Mouse (Mus musculus): ENCODE results near the gene Smim6. TPM values are rescaled to one million over a fixed set of nuclear protein-coding genes. Genes with fewer than 3 reads are reported as not detected.

Gene Smim6
- polyA plus RNA-seq, 1 experiment from 2014 or later: 1.0 TPM

DNA sequence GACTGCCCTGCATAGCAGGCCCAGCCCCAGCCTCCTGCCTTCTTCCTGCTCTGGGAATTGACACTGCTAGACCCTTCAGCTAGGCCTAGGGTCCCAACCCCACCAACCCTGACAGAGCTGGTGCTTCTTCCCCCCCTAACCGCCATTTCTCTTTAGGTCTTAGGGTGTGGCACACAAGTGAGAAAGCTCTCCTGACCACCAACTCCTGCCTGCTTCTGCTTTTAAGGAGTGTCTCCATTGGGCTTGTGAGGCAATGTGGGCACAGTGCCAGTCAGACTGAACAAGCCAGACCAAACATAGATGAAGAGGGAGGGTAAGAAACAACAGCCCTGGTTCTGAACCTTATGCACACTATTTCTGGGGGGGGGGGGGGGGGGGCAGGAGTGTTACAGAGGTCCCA is 9.0 kb upstream of the Smim6 start:
- H3K9me3 ChIP-seq: no peaks in the 10 kb centered on the region
- no peak for ATAC-seq (ENCODE audit: low FRiP score, low read depth)
- no peak overlapping the region for H3K9ac ChIP-seq
- 73% methylated on average over 1 of the region's 1 CpGs for WGBS
- peaks cover 18% of the 10 kb centered on the region for H3K4me1 ChIP-seq
- H3K27me3 ChIP-seq (replicated peaks): no peaks in the 10 kb centered on the region
- no peak overlapping the region for H3K4me3 ChIP-seq
- no peaks in the 10 kb centered on the region; the same call in 1 of the 2 replicates for H3K36me3 ChIP-seq
- H3K4me2 ChIP-seq (replicated peaks): no peak overlapping the region
- no peak overlapping the region for H3K27ac ChIP-seq

DNA sequence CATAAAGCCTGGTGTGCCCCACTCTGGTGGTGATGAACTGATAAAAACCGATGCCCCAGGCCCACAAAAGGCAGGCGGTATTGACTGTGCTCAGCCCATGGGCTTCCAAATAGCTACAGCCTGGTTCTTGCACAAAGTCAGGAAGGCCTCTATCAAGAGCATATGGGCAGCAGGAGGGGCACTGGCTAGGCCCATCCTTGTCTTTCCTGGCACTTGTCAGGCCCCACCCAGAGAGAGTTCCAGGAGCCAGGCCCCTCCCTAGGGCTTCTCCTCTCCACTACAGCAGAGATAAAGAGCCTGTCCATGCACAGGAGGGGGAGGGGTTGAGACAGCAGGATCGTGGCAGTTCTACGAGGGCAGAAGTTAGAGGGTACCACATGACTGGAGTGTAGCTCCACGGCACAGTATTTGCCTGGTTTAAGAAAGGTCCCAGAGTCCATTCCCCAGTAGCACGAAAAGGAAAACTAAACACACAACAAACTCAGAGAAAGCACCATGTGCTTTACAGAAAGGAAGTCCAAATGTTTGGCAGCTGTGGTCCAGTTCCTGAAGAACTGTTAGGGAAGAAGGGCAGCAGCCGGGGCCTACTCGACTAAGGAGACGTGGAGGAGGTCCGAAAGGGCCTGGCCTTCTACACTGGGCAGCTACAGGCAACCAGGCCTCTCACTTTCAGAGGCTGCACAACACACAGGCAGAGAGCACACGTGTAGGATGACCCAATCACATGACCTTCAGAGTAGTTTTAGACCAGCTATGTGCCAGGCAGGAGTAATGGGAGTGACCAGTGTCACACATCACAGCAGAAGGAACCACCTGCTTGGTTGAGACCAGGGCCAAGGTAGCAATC is 8.2 kb upstream of the Smim6 start:
- Histone ChIP-seq H3K4me3 (no peak overlapping the region), H3K27ac (no peak overlapping the region), H3K27me3 (replicated peaks) (no peaks in the 10 kb centered on the region), H3K4me2 (replicated peaks) (no peak overlapping the region), H3K36me3 (peaks cover 5% of the 10 kb centered on the region), H3K9ac (no peak overlapping the region), H3K9me3 (no peaks in the 10 kb centered on the region), H3K4me1 (peaks cover 18% of the 10 kb centered on the region)
- no peak for ATAC-seq (ENCODE audit: low FRiP score, low read depth)
- WGBS: 81% methylated on average over 11 of the region's 11 CpGs

DNA sequence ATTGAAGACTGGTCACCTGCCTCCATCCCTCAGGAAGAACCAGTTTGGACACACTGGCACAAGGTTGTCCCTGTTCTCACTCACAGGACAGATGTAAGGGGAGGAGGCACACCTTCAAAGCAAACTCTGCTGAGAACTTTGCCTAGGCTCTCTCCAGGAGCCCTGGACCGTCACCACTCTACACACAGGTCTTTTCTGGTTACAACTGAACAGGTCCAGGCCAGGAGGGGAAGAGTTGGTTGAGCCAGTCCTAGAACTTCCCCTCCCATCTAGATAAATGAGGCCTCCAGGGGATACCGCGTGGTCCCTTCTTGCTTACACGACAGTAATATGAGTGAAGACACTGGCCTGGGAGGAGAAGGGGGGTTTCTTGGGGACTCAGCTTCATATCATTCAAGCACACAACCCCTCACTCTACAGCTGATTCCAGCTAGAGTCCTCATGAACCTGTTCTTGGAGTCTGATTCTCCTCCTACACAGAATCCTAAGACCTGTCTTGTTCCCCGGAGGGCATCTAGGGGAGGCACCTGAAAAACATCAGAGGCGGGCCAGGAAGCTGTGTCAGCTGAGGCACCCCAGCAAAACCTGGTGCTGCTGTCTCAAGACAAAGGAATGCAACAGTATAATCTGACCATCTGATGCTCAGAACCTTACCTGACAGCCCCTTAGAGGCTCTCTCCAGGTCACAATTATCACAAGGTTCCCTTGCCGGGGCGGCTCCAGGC is 7.4 kb upstream of the Smim6 start:
- H3K36me3 ChIP-seq: peaks cover 8% of the 10 kb centered on the region
- no peak for ATAC-seq (ENCODE audit: low FRiP score, low read depth)
- H3K9me3 ChIP-seq: no peaks in the 10 kb centered on the region
- 85% methylated on average over 8 of the region's 8 CpGs for WGBS
- no peaks in the 10 kb centered on the region for H3K27me3 ChIP-seq (replicated peaks)
- peaks cover 18% of the 10 kb centered on the region for H3K4me1 ChIP-seq
- H3K4me2 ChIP-seq (replicated peaks): no peak overlapping the region
- no peak overlapping the region for H3K4me3 ChIP-seq
- H3K27ac ChIP-seq: no peak overlapping the region
- no peak overlapping the region for H3K9ac ChIP-seq

DNA sequence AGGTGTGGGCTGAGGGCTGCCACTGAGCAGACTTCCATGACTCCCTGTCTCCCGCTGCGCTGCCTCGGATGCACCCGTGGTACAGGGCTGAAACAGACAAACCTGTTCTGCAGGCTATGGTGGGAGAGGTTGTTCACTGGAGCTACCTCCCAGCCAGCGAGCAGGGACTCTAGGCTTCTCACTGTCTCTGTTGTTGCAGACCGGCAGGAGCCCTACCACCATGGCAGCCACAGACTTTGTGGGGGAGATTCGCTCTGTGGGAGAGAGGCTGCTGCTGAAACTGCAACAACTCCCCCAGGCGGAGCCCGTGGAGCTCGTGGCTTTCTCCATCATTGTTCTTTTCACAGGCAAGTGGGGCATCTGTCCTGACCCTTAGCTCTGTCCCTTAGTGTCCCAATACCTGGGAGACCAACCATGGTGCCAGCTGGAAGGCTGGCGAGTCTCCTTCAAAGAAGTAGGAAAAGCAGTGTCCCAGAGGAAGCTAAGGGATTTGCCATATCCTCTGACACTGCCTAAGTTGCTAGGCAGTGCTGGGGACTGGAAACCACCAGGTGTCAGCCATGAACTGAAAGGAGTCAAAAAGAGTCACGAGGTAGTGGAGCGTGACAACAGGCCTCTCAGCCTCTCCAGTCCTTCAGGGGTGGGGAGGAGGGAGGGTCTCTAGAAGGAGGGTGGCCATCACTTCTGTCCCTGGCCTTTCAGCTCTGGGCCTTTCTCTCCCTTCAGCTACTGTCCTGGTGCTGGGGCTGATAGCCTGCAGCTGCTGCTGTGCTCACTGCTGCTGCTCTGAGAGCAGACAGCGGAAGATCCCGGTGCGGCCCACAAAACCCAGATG is 6.6 kb upstream of the Smim6 start:
- Histone ChIP-seq H3K9me3 (no peaks in the 10 kb centered on the region), H3K4me2 (replicated peaks) (no peak overlapping the region), H3K27me3 (replicated peaks) (no peaks in the 10 kb centered on the region), H3K9ac (no peak overlapping the region), H3K27ac (no peak overlapping the region), H3K4me1 (peaks cover 12% of the 10 kb centered on the region), H3K4me3 (no peak overlapping the region), H3K36me3 (peaks cover 8% of the 10 kb centered on the region)
- no peak for ATAC-seq (ENCODE audit: low FRiP score, low read depth)
- WGBS: 67% methylated on average over 16 of the region's 16 CpGs

DNA sequence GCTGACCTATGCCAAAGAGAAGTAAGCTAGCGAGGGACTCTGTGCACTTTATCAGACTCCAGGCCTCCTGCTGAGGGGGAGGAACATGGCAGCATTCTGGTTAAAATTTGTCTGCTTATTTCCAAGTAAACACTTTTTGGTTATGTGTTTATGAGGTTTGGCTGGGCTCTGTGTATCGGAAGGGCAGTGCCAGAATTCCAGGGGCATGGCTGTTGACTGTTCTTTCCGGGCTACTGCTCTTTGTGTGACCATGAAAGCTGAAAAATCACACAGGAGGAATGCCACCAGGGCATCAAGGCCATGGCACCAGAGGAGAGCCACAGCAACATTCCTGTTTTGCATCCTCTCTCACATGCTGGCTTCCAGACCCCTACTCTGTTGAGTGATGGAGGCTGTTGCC is 5.7 kb upstream of the Smim6 start:
- ATAC-seq (ENCODE audit: low FRiP score, low read depth): no peak
- Histone ChIP-seq H3K4me1 (peaks cover 4% of the 10 kb centered on the region; the same call in 1 of the 2 replicates), H3K9me3 (no peaks in the 10 kb centered on the region), H3K4me2 (replicated peaks) (no peak overlapping the region), H3K4me3 (no peak overlapping the region), H3K9ac (no peak overlapping the region), H3K27me3 (replicated peaks) (no peaks in the 10 kb centered on the region), H3K36me3 (peaks cover 8% of the 10 kb centered on the region), H3K27ac (no peak overlapping the region)
- WGBS: 83% methylated on average over 3 of the region's 3 CpGs

DNA sequence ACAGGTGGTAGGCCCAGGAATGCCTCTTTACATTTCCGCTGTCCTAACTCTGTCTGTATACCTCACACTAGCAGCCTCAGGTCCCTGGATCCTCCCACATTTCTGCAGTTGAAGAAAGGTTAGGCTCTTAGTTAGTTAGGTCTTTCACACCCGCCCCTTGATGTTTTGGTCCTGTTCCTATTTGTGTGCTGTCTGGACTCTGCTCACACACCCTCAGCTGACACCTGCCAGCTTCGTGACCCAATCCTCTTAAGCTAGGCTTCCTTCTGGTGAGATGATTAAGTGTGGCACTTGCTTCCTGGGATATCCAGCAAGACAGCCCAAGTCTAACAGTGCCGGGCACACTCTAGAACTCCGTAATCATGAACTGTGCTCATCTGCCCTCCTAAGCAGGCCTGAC is 5.3 kb upstream of the Smim6 start:
- WGBS: 91% methylated on average over 5 of the region's 5 CpGs
- Histone ChIP-seq H3K9ac (no peak overlapping the region), H3K27ac (no peak overlapping the region), H3K27me3 (replicated peaks) (no peaks in the 10 kb centered on the region), H3K9me3 (no peaks in the 10 kb centered on the region), H3K36me3 (peaks cover 11% of the 10 kb centered on the region), H3K4me1 (peaks cover under 1% of the 10 kb centered on the region; the same call in 1 of the 2 replicates), H3K4me3 (no peak overlapping the region), H3K4me2 (replicated peaks) (no peak overlapping the region)
- ATAC-seq (ENCODE audit: low FRiP score, low read depth): no peak

DNA sequence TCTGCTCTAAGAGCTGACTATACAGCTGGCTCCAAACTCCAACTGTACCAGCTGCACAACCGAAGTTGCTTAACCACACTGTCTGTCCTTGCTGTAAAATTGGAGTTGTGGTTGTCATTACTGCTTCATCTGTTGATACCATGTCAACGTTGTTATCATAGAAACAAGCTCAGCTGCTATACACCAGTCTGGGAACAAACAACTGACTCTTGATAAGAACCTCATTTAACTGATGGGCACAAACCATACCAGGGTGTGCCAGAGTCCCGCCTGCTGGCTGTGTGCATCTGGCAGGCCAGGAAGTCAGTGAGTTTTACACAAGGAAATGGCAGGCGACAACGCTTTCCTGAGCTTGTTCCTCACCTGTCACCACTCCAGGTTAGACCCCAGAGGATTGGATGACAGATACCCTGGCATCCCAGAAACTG is 669 bp upstream of the Smim6 start:
- no peaks in the 10 kb centered on the region for H3K9me3 ChIP-seq
- no peak overlapping the region for H3K9ac ChIP-seq
- H3K4me2 ChIP-seq (replicated peaks): no peak overlapping the region
- no peak overlapping the region for H3K4me3 ChIP-seq
- no peaks in the 10 kb centered on the region for H3K4me1 ChIP-seq
- no peak for ATAC-seq (ENCODE audit: low FRiP score, low read depth)
- H3K27me3 ChIP-seq (replicated peaks): no peaks in the 10 kb centered on the region
- H3K36me3 ChIP-seq: peaks cover 50% of the 10 kb centered on the region
- H3K27ac ChIP-seq: no peak overlapping the region
- WGBS: 96% methylated on average over 5 of the region's 5 CpGs

DNA sequence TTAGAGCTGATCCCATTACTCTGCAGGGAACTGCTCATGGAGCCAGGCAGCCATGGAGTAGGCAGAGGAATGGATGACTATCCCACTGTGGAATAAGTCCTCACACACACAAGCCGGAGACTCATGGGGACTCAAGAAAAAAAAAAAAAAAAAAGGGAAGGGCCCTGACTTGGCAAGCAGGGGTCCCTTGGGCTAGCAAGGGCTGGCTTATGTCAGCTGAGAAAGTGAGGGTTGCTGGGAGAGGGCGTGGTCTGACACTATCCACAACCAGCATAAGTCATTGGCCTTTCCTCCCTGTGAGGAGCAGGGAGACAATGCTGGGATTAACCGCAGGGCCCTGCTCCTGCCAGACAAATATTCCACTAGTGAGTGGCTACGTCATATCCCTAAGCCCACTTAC is 4.8 kb downstream of the Smim6 start:
- Histone ChIP-seq H3K36me3 (peaks cover 46% of the 10 kb centered on the region), H3K27me3 (replicated peaks) (no peaks in the 10 kb centered on the region), H3K9ac (no peak overlapping the region), H3K4me1 (no peaks in the 10 kb centered on the region), H3K27ac (no peak overlapping the region), H3K9me3 (no peaks in the 10 kb centered on the region), H3K4me2 (replicated peaks) (no peak overlapping the region), H3K4me3 (no peak overlapping the region)
- no peak for ATAC-seq (ENCODE audit: low FRiP score, low read depth)
- 90% methylated on average over 4 of the region's 4 CpGs for WGBS

DNA sequence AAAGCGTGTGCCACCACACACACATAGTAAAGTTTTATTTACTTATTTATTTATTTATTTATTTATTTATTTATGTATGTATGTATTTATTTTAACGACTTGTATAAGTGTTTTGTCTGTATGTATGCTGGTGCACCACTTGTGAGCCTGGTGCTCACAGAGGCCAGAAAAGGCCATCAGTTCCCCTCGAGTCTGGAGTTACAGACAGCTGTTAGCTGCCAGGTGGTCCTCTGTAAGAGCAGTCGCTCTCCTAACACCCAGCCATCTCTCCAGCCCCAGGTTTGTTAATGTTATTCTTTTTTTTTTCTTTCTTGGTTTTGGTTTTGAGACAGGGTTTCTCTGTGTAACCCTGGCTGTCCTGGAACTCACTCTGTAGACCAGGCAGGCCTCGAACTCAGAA is 6.8 kb downstream of the Smim6 start:
- no peak for ATAC-seq (ENCODE audit: low FRiP score, low read depth)
- 88% methylated on average over 5 of the region's 5 CpGs for WGBS
- Histone ChIP-seq H3K27ac (no peak overlapping the region), H3K4me1 (no peaks in the 10 kb centered on the region), H3K9me3 (no peaks in the 10 kb centered on the region), H3K9ac (no peak overlapping the region), H3K4me2 (replicated peaks) (no peak overlapping the region), H3K36me3 (peaks cover 38% of the 10 kb centered on the region), H3K4me3 (no peak overlapping the region), H3K27me3 (replicated peaks) (no peaks in the 10 kb centered on the region)

DNA sequence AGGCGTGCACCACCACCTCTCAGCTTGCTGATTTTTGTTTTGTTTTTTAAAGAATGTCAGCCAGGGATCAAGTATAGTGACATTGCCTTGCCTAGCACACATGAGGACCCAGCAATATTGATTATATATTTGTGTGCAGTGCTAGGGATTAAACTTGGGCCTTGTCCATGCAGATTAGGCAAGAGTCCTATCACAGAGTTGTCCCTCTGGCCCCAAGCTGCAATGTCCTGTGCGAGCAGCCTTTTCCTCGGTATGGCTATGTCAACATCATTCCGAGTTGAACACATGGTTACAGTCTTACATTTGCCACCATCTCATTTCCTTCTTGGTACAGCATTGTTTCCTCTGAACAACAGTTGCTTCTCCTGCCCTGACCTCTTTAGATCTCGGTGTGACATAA is 7.3 kb downstream of the Smim6 start:
- H3K9me3 ChIP-seq: no peaks in the 10 kb centered on the region
- no peak for ATAC-seq (ENCODE audit: low FRiP score, low read depth)
- WGBS: 91% methylated on average over 5 of the region's 5 CpGs
- no peak overlapping the region for H3K4me2 ChIP-seq (replicated peaks)
- H3K27ac ChIP-seq: no peak overlapping the region
- H3K9ac ChIP-seq: no peak overlapping the region
- H3K4me3 ChIP-seq: no peak overlapping the region
- H3K36me3 ChIP-seq: peaks cover 34% of the 10 kb centered on the region
- no peaks in the 10 kb centered on the region for H3K27me3 ChIP-seq (replicated peaks)
- H3K4me1 ChIP-seq: no peaks in the 10 kb centered on the region

DNA sequence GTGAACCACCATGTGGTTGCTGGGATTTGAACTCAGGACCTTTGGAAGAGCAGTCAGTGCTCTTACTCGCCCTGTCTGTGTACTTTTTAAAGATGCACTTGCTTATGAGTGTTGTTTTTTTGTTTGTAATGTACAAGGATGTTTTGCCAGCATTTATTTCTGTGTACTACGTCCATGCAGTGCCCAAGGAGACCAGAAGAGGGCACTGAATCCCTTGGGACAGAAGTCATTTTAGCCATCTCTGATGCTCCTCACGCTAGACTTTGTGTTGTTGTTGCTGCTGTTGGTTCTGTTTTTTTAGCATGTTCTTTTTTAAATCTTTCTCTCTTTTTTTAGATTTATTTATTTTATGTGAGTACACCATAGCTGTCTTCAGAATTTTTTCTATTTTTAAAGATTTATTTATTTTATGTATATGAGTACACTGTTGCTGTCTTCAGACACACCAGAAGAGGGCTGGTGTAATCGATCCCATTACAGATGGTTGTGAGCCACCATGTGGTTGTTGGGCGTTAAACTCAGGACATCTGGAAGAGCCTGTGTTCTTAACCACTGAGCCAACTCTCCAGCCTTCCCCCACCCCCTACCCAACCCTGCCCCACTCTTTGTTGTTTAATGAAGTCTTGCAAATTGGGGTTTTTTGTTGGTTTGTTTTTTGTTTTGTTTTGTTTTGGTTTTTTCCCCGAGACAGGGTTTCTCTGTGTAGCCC is 8.4 kb downstream of the Smim6 start:
- no peak overlapping the region for H3K9ac ChIP-seq
- H3K36me3 ChIP-seq: peaks cover 27% of the 10 kb centered on the region
- no peaks in the 10 kb centered on the region for H3K9me3 ChIP-seq
- no peaks in the 10 kb centered on the region for H3K27me3 ChIP-seq (replicated peaks)
- H3K4me3 ChIP-seq: no peak overlapping the region
- no peaks in the 10 kb centered on the region for H3K4me1 ChIP-seq
- H3K4me2 ChIP-seq (replicated peaks): no peak overlapping the region
- 45% methylated on average over 6 of the region's 6 CpGs for WGBS
- no peak for ATAC-seq (ENCODE audit: low FRiP score, low read depth)
- no peak overlapping the region for H3K27ac ChIP-seq

Measured in neural tube, embryonic 12.5 days (tissue).